Mouse (Mus musculus): ENCODE data around the gene Brd2. TPM values are rescaled to one million over a fixed set of nuclear protein-coding genes. Genes with fewer than 3 reads are reported as not detected.

Gene Brd2
- polyA plus RNA-seq, 1 experiment from 2014 or later: 32.5 TPM

- H3K9ac ChIP-seq (replicated peaks): peak overlapping the region; percentile 92
- H3K36me3 ChIP-seq (replicated peaks; ENCODE audit: insufficient read depth, low read length): peaks cover 36% of the 10 kb centered on the region
- no peak for DNase-seq
- no peak for TF ChIP-seq CTCF (IDR thresholded peaks at IDR 0.05; ENCODE audit: low read depth)
- peak; percentile 24; the same call in 1 of the 2 replicates for TF ChIP-seq EP300 (IDR thresholded peaks at IDR 0.05; ENCODE audit: low read depth)
- 3% methylated on average over 37 of the region's 38 CpGs for WGBS (ENCODE audit: insufficient replicate concordance)
- ATAC-seq: peak; percentile 24
- H3K9me3 ChIP-seq (ENCODE audit: low read length): no peaks in the 10 kb centered on the region
- H3K27ac ChIP-seq (ENCODE audit: low read depth): peak overlapping the region; percentile 100
- peak overlapping the region; percentile 98 for H3K4me2 ChIP-seq (ENCODE audit: low read depth, low read length)
- H3K4me3 ChIP-seq (ENCODE audit: low read depth, low read length): peak overlapping the region; percentile 97
- H3K4me1 ChIP-seq (ENCODE audit: insufficient read depth): peaks cover 21% of the 10 kb centered on the region
- H3K27me3 ChIP-seq (ENCODE audit: insufficient read depth, low read length): no peaks in the 10 kb centered on the region
Measured at GRCm38 (mm10) chr17:34118873-34119248, 3.6 kb downstream of the Brd2 start.

GRCm38 (mm10) chr17:34118113-34118872, 4.1 kb downstream of the Brd2 start:
- Histone ChIP-seq H3K27me3 (ENCODE audit: insufficient read depth, low read length) (no peaks in the 10 kb centered on the region), H3K9me3 (ENCODE audit: low read length) (no peaks in the 10 kb centered on the region), H3K27ac (ENCODE audit: low read depth) (peak overlapping the region; percentile 100), H3K36me3 (replicated peaks; ENCODE audit: insufficient read depth, low read length) (peaks cover 41% of the 10 kb centered on the region), H3K9ac (replicated peaks) (peak overlapping the region; percentile 92), H3K4me3 (ENCODE audit: low read depth, low read length) (peak overlapping the region; percentile 97), H3K4me2 (ENCODE audit: low read depth, low read length) (peak overlapping the region; percentile 98), H3K4me1 (ENCODE audit: insufficient read depth) (peaks cover 16% of the 10 kb centered on the region)
- WGBS (ENCODE audit: insufficient replicate concordance): under 1% methylated on average over 63 of the region's 67 CpGs
- TF ChIP-seq CTCF (IDR thresholded peaks at IDR 0.05; ENCODE audit: low read depth) (no peak), EP300 (IDR thresholded peaks at IDR 0.05; ENCODE audit: low read depth) (no peak)
- DNase-seq: peak; percentile 62
- ATAC-seq: no peak

- DNase-seq: no peak
- TF ChIP-seq CTCF (IDR thresholded peaks at IDR 0.05; ENCODE audit: low read depth) (no peak), EP300 (IDR thresholded peaks at IDR 0.05; ENCODE audit: low read depth) (no peak)
- peak overlapping the region; percentile 100; the same call in 1 of the 2 replicates for H3K27ac ChIP-seq (ENCODE audit: low read depth)
- H3K9ac ChIP-seq (replicated peaks): peak overlapping the region; percentile 92
- no peaks in the 10 kb centered on the region for H3K27me3 ChIP-seq (ENCODE audit: insufficient read depth, low read length)
- H3K4me1 ChIP-seq (ENCODE audit: insufficient read depth): peaks cover 16% of the 10 kb centered on the region
- H3K4me2 ChIP-seq (ENCODE audit: low read depth, low read length): peak overlapping the region; percentile 98
- 0% methylated on average over 5 of the region's 5 CpGs for WGBS (ENCODE audit: insufficient replicate concordance)
- ATAC-seq: no peak
- H3K4me3 ChIP-seq (ENCODE audit: low read depth, low read length): peak overlapping the region; percentile 97
- no peaks in the 10 kb centered on the region for H3K9me3 ChIP-seq (ENCODE audit: low read length)
- H3K36me3 ChIP-seq (replicated peaks; ENCODE audit: insufficient read depth, low read length): peaks cover 49% of the 10 kb centered on the region
Measured at GRCm38 (mm10) chr17:34117421-34118112, 4.9 kb downstream of the Brd2 start.

- Histone ChIP-seq H3K9me3 (ENCODE audit: low read length) (no peaks in the 10 kb centered on the region), H3K4me2 (ENCODE audit: low read depth, low read length) (peak overlapping the region; percentile 98), H3K4me3 (ENCODE audit: low read depth, low read length) (peak overlapping the region; percentile 97), H3K36me3 (replicated peaks; ENCODE audit: insufficient read depth, low read length) (peaks cover 56% of the 10 kb centered on the region), H3K27ac (ENCODE audit: low read depth) (no peak overlapping the region), H3K4me1 (ENCODE audit: insufficient read depth) (peaks cover 14% of the 10 kb centered on the region), H3K27me3 (ENCODE audit: insufficient read depth, low read length) (no peaks in the 10 kb centered on the region), H3K9ac (replicated peaks) (peak overlapping the region; percentile 92)
- ATAC-seq: no peak
- peak; percentile 29 for DNase-seq
- WGBS (ENCODE audit: insufficient replicate concordance): 39% methylated on average over 7 of the region's 7 CpGs
- TF ChIP-seq EP300 (IDR thresholded peaks at IDR 0.05; ENCODE audit: low read depth): no peak
- TF ChIP-seq CTCF (IDR thresholded peaks at IDR 0.05; ENCODE audit: low read depth): no peak
Measured at GRCm38 (mm10) chr17:34116736-34117370, 5.6 kb downstream of the Brd2 start.

GRCm38 (mm10) chr17:34114114-34114513, 8.3 kb downstream of the Brd2 start:
- TF ChIP-seq EP300 (IDR thresholded peaks at IDR 0.05; ENCODE audit: low read depth): no peak
- no peak for TF ChIP-seq CTCF (IDR thresholded peaks at IDR 0.05; ENCODE audit: low read depth)
- 92% methylated on average over 7 of the region's 7 CpGs for WGBS (ENCODE audit: insufficient replicate concordance)
- H3K9ac ChIP-seq (replicated peaks): no peak overlapping the region
- no peak overlapping the region for H3K4me3 ChIP-seq (ENCODE audit: low read depth, low read length)
- DNase-seq (no peak), ATAC-seq (no peak)
- peaks cover 76% of the 10 kb centered on the region for H3K36me3 ChIP-seq (replicated peaks; ENCODE audit: insufficient read depth, low read length)
- no peaks in the 10 kb centered on the region for H3K27me3 ChIP-seq (ENCODE audit: insufficient read depth, low read length)
- no peak overlapping the region for H3K4me2 ChIP-seq (ENCODE audit: low read depth, low read length)
- H3K27ac ChIP-seq (ENCODE audit: low read depth): no peak overlapping the region
- peaks cover 7% of the 10 kb centered on the region for H3K4me1 ChIP-seq (ENCODE audit: insufficient read depth)
- no peaks in the 10 kb centered on the region for H3K9me3 ChIP-seq (ENCODE audit: low read length)

- no peak for DNase-seq
Measured at GRCm38 (mm10) chr17:34110309-34110708, 12.1 kb downstream of the Brd2 start.

More at GRCm38 (mm10) chr17:34110309-34110708, 12.1 kb downstream of the Brd2 start:
- Histone ChIP-seq H3K4me2 (ENCODE audit: low read depth, low read length) (no peak overlapping the region), H3K36me3 (replicated peaks; ENCODE audit: insufficient read depth, low read length) (peaks cover 57% of the 10 kb centered on the region), H3K9ac (replicated peaks) (no peak overlapping the region), H3K27me3 (ENCODE audit: insufficient read depth, low read length) (no peaks in the 10 kb centered on the region), H3K9me3 (ENCODE audit: low read length) (no peaks in the 10 kb centered on the region), H3K4me3 (ENCODE audit: low read depth, low read length) (no peak overlapping the region), H3K4me1 (ENCODE audit: insufficient read depth) (no peaks in the 10 kb centered on the region; the same call in none of the 2 replicates), H3K27ac (ENCODE audit: low read depth) (no peak overlapping the region)
- TF ChIP-seq EP300 (IDR thresholded peaks at IDR 0.05; ENCODE audit: low read depth) (no peak), CTCF (IDR thresholded peaks at IDR 0.05; ENCODE audit: low read depth) (no peak)
- ATAC-seq: no peak
- WGBS (ENCODE audit: insufficient replicate concordance): 77% methylated on average over 8 of the region's 8 CpGs
